Mouse (Mus musculus) thymus, postnatal 14 days (tissue): Measurements from ENCODE around the gene Trio.

Experiments used
- DNase-seq: peaks from one replicate; pipeline ENCODE4 v3.0.0; 2021

Trio gene

DNA sequence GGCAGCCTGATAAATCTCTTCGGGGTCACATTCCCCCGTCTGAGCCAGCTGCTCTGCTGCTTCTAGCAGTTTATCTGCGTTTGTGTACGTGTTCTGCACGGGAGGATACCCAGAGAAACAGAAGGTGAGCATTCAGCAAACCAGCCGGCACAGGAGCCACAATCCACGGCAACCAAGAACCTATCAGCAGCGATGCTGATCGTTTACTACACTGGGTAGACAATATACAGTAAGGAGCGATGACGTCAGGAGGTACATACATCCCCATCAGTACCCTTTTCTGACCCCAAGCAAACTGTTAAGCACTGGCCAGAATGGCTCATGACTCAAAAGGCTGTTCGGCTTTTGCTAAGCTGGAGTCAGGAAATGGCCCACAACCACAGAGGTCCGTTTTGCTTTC is 154.4 kb downstream of the Trio start:
- DNase-seq = no peak

DNA sequence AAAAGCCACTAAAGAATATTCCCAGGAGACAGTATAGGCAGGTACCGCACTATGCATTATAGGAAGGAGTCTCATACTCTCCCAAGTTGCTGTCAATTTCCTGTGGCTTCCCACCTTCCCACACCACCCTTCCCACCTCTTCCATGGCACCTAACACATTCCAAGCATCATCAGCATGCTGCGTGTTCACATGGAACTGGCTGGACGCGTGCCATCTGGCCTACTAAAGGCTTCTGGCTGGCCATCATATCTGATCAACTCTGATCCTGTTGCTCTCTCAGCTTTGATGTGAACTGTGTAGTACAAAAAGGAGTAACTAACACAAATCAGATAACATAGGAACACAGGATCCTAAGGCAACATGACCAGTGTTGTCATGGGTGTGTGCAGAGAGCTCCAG is 156.6 kb downstream of the Trio start:
- DNase-seq = no peak

DNA sequence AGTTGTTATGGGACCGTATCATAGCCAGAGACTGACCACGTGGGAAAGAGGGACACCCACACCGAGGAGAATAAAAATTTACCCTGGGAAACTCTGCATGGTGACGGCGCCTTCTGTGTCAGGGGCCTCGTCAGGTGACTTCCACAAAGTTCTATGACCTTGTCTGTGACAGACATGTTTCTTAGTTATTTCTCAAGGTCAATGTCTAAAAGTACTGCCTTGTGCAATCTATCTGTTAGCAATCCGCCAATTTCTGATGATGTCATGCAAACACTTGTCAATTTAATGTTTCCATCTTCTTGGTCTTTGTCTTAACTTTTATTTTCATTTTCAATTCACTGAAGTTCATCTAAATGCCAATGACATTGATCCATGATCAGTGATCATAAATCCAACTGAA is 157.8 kb downstream of the Trio start:
- no peak for DNase-seq

DNA sequence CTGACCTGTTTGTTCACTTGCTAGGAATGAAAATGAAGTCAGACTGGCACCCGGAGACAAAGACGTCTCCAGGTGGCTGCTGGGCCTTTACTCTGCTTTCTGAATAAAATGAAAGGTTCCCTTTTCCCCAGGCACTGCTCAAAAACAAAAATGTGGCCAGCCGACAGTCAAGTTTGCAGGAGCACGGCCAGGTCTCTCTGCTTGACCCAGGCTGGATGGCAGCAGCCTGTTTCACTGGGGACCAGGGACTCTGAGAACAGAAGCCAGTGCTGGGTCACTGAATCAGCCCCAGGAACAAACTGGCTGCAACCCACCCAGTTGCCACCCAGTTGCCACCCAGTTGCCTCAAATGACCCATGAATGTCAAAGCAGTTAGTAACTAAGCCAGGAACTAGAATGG is 159.2 kb downstream of the Trio start:
- no peak for DNase-seq

DNA sequence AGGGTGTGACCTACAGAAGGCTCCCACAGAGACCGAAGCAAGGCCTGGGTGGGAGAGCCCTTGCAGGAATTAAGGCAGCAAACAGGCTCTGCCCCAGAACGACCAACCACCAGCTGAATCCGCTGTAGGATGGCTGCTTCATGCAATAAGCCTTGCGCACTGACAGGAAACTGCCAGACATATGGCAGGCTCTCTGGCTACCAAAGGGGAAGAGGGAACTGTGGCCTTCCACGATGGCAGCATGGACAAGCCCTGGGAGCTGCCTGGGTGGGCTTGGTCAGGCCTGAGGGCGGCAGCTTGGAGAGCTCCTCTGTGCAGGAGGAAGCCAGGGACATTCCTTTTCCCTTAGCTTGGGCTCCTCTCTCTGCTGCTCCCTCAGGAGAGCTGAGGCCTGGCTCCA is 159.6 kb downstream of the Trio start:
- no peak for DNase-seq

DNA sequence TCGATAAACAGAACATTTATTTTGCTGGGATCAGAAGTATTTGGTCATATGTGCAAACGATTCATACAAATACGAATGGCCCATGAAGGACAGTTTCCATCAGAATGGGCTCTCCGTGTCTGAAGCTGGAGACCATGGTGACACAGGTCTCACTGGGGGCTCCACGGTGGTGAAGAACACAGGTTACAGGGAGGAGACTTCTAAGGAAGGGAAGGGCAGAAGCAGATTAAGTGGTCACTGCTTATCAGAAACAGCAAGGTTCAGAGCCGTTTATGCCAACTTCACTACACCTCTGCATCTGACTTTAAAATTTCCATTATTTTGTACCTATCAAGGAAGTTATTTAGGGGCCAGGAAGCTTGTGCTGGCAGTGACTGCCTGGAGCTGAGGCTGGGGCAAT is 161.3 kb downstream of the Trio start:
- no peak for DNase-seq

GRCm38 (mm10) chr15:27862949-27863348 is 162.7 kb downstream of the Trio start:
- no peak for DNase-seq

DNA sequence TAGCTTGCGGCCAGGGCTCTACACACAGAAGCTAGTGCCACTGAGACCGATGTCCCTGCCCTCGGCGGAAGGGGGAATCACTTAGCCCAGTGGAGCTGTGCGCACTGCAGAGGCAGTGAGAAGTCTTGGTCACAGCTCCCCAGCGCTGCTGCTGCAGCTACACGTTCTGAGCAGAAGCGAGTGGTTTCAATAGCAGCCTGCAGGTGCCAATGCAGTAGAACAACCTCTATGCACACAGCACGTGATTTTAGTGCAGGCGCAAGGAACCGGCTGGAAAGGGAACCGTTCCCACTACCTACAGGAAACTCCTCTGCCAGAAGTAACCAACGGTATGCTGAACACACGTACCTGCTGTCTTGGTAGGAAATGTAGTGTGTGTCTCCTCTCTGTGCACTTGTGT is 165.2 kb downstream of the Trio start:
- DNase-seq = no peak

- peak; percentile 47 for DNase-seq
Observed at GRCm38 (mm10) chr15:27859590-27859989, 166.1 kb downstream of the Trio start.

DNA sequence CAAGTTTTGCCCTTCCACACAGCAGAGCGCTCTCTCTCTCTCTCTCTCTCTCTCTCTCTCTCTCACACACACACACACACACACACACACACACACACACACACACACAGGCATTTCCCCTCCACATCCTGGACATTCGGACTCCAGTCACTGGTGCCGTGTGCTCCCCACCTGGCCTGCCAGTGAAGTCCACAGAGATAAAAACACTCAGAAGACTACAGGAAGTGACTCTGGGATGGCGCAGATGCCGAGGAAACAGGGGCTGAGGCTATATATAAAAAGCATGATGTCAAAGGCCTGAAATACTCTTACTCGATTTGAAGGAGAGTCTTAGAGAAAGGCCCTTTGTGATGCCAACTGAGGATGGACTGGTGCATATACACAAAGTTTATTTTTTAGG is 166.5 kb downstream of the Trio start:
- peak; percentile 15 for DNase-seq

- no peak for DNase-seq
Observed at GRCm38 (mm10) chr15:27858179-27858819, 167.3 kb downstream of the Trio start.

- no peak for DNase-seq
Observed at GRCm38 (mm10) chr15:27857242-27857641, 168.4 kb downstream of the Trio start.

DNA sequence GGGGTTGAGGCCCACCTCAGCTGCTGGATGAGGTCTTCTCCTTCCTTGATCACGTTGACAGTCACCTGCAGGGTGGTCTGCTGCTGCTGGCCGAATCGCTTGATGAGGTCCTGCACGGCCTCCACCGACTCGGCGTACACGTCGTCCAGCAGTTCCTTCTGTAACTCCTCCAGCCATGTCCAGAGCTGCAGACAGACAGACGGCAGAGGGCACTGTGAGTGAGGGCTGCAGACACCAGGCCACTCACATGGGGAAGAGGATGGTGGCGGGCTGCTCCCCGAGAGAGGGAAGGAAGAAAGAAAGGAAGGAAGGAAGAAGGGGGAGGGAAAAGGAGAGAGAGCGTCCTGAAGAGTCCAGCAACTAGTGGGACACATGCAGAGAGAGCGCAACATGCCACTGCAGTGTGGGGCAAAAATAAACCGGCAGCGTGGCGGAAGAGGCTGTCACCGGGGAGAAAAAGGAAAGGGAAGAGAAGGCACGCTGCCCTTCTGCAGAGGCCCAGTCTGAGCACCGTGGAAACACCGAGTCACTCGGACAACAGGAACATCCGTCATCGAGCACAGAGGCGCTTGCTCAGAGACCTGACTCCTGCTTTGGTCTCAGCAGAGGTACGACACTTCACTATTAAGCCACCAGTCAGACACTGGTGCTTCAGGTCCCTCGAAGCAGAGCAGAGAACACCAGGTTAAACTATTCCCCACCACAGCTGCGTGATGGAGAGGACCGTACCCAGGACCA is 169.4 kb downstream of the Trio start:
- DNase-seq = peak; percentile 28

GRCm38 (mm10) chr15:27851312-27851711 is 174.3 kb downstream of the Trio start:
- DNase-seq = no peak

DNA sequence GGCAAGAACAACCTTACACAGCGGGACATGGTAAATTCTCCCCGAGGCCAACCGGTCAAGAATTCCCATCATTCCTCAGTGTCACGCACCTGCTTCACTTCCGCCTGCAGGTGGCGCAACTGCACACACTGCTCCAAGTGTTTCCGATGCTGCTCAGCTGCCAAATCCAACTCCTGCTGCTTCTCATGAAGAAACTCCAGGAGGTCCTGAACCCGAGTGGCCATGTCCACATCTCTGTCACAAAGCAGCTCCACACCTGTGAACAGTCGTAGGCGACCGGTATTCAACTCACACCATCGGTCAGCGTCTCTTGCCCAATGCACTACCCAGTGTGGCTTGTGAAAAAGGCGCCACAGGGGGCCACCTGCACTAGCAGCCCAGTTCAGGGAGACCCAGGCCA is 174.7 kb downstream of the Trio start:
- no peak for DNase-seq

DNA sequence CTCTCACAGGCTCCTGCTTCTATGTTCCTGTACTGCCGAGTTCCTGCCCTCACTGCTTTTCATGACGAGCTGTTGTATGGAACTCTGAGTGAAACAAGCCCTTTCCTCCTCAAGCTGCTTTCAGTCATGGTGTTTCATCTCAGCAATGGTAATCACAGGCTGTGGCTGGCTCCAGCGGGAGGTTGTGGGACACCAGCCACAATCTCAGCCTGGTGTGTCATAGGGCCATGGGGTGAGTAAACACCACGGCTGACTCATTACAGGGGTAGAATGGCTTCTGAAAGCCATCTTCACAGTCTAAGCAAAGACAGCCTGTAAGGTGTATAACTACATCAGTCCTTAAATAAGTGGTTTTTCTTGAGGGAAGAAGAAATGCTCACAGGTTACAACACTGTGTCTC is 175.7 kb downstream of the Trio start:
- no peak for DNase-seq

DNA sequence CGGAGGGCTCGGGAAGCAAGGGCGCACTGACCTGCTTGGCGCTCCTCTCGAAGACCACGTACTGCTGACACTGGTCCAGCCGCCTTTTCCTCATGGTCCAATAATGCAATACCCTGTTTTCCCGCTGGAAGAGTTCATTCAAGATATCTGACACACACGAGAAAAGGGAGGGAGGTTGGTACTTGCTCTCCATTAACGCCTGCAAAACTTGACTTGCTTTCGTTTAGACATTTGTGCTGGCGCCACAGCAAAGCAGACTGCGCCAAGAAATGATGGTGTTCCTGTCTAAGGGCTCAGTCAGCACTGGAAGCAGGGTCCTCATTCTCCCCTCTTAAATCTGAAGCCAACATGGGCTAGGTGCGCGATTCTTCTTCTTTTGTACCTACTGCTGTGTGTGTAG is 184.0 kb downstream of the Trio start:
- DNase-seq = no peak

DNA sequence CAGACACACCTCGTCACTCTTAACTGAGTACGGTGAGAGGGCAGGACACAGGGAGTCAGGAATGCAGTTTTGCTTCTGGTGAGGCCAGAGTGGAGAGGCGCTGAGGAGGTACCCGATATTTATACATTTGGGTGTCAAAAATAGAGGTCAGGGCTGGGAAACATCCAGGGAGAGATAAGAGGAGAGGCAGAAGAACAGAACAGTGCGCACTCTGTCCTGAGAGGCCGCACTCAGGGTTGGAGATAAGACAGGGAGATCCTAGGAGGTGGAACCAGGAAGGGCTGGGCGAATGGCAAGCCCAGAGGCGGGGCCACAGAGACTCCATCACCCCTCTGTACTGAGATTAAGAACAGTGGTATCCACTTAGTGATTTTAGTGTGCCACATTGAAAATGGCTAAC is 185.1 kb downstream of the Trio start:
- DNase-seq = no peak

GRCm38 (mm10) chr15:27840125-27840524 is 185.5 kb downstream of the Trio start:
- DNase-seq = no peak

GRCm38 (mm10) chr15:27831646-27832045 is 194.0 kb downstream of the Trio start:
- DNase-seq = no peak

GRCm38 (mm10) chr15:27827871-27828270 is 197.8 kb downstream of the Trio start:
- peak; percentile 49 for DNase-seq

DNA sequence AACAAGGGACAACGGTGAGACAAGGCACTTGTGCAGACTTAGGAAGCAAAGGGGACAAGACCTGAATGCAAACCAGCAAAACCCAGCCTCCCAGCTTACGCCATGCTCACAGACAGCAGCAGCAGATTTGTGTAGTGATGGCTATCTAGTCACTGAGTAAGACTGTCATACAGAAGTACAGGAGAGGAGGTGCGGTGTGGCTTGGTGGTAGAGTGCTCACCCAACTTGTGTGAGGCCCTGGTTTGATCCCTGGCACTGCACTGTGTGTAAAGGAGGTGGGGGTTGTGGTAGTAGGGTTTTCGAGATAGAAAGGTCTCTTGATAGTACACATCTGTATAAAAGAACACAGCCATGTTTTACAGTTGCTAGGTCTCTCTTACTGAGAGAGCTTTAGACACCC is 198.8 kb downstream of the Trio start:
- peak; percentile 46 for DNase-seq

GRCm38 (mm10) chr15:27826048-27826637 is 199.5 kb downstream of the Trio start:
- DNase-seq = peak; percentile 42

- no peak for DNase-seq
Observed at GRCm38 (mm10) chr15:27825390-27825789, 200.3 kb downstream of the Trio start.
